Mouse (Mus musculus): ENCODE results near the gene Ostf1. TPM values are rescaled to one million over a fixed set of nuclear protein-coding genes. Genes with fewer than 3 reads are reported as not detected.

Gene Ostf1
- polyA plus RNA-seq, 1 experiment: 119 TPM

DNA sequence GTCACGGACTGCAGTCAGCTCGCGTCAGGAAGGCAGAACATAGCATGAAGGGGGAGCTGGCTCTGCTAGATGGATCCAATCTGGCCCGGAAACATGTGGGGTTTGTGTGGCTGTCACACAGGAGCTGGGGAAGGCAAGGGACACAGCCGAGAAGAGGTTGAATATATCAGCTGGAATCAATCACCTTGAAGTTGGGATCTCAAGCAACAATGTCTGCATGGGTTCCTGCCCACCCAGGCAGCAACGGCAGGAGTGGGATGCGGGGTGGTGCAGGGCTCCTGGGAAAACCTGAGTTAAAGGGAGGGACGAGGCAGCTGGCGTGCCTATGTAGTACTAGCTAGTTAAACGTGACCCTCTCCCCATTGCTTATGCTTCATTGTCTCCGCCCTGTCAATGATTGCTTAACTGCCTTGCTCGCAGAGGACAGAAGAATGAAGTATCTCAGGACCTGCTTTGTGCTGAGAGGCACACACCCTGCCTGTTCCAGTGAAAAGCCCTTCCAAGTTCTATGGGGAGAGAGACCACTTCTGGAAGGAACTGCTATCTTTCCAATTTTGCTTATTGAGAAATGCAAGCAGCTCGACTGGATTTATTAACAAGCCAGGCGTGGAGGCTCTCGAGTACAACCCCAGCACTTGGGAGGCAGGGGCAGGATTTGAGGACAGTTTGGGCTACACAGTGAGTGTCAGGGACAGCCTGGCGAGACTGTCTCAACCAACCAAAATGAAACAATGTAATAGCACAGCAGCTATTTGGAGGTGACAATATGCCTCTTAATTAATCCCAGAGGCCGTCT, 53.2 kb downstream of the Ostf1 start:
- Histone ChIP-seq H3K4me3 (no peak overlapping the region), H3K4me2 (ENCODE audit: low read depth) (no peak overlapping the region), H3K27me3 (ENCODE audit: control insufficient read depth, insufficient read depth, insufficient read length) (no peaks in the 10 kb centered on the region), H3K79me2 (ENCODE audit: control insufficient read depth, insufficient read depth) (no peaks in the 10 kb centered on the region), H3ac (ENCODE audit: control insufficient read depth, insufficient read length) (no peak overlapping the region), H3K36me3 (ENCODE audit: control insufficient read depth, insufficient read depth) (peaks cover 9% of the 10 kb centered on the region)
- TF ChIP-seq CEBPB (IDR thresholded peaks at IDR 0.05; ENCODE audit: insufficient read depth, poor library complexity, severe bottlenecking) (no peak), POLR2AphosphoS2 (IDR thresholded peaks at IDR 0.05; ENCODE audit: insufficient read length, low read depth) (no peak), SRF (IDR thresholded peaks at IDR 0.05; ENCODE audit: control insufficient read depth, insufficient read length, low read depth) (no peak), TCF12 (IDR thresholded peaks at IDR 0.05; ENCODE audit: insufficient read depth, poor library complexity, severe bottlenecking) (no peak), E2F4 (IDR thresholded peaks at IDR 0.05; ENCODE audit: insufficient read depth) (no peak), MAX (IDR thresholded peaks at IDR 0.05; ENCODE audit: low read depth) (no peak), POLR2A (IDR thresholded peaks at IDR 0.05; ENCODE audit: insufficient read length, low read depth) (no peak), MYOD1 (IDR thresholded peaks at IDR 0.05; ENCODE audit: control insufficient read depth in 1 of 3, insufficient read length in 2 of 3, low read depth in 2 of 3) (no peak), TCF3 (IDR thresholded peaks at IDR 0.05; ENCODE audit: insufficient read length, low read depth) (no peak)

DNA sequence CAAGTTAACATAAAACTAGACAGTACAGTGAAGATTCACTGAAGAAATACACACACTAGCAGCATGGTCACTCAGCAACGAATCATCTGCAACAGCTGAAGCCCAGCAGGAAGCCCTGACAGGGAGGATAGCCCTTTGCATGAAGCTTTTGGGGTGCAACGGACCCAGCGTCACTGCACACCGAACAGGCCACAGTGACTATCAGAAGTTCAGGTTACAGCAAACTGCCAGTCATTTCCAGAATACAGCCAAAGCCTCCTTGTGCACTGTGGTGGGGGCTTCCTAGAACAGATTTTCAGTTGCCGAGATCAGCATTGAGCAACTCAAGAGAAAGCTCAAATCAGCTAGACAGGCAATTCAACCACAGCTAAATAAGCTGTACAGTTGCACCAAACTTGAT, 54.3 kb downstream of the Ostf1 start:
- H3ac ChIP-seq (ENCODE audit: control insufficient read depth, insufficient read length): no peak overlapping the region
- no peak overlapping the region for H3K4me2 ChIP-seq (ENCODE audit: low read depth)
- no peaks in the 10 kb centered on the region for H3K79me2 ChIP-seq (ENCODE audit: control insufficient read depth, insufficient read depth)
- no peak for TF ChIP-seq MYOD1 (IDR thresholded peaks at IDR 0.05; ENCODE audit: control insufficient read depth in 1 of 3, insufficient read length in 2 of 3, low read depth in 2 of 3)
- peak in 1 of 3 experiments; percentile 46 for TF ChIP-seq MYOG (IDR thresholded peaks at IDR 0.05; ENCODE audit: control insufficient read depth in 1 of 3, insufficient read depth in 1 of 3, insufficient read length in 2 of 3, low read depth in 2 of 3)
- no peak for TF ChIP-seq TCF3 (IDR thresholded peaks at IDR 0.05; ENCODE audit: insufficient read length, low read depth)
- peak; percentile 47 for TF ChIP-seq POLR2AphosphoS2 (IDR thresholded peaks at IDR 0.05; ENCODE audit: insufficient read length, low read depth)
- TF ChIP-seq CEBPB (IDR thresholded peaks at IDR 0.05; ENCODE audit: insufficient read depth, poor library complexity, severe bottlenecking): no peak
- peaks cover 9% of the 10 kb centered on the region for H3K36me3 ChIP-seq (ENCODE audit: control insufficient read depth, insufficient read depth)
- H3K4me3 ChIP-seq: no peak overlapping the region
- H3K27me3 ChIP-seq (ENCODE audit: control insufficient read depth, insufficient read depth, insufficient read length): no peaks in the 10 kb centered on the region

DNA sequence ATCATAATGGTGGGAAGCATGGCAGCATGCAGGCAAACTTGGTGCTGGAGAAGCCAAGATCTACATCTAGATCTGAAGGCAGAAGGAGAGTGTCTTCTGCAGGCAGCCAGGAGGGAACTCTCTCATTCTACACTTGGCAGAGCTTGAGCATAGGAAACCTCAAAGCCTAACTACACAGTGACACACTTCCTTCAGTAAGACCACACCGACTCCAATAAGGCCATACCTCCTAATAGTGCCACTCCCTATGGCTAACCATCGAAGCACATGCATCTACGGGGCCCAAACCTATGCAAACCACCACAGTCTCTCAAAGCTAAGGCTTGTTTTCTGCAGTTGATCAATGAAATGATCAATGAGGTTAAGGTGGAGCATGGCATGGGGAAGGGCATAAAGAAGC, 55.7 kb downstream of the Ostf1 start:
- Histone ChIP-seq H3K36me3 (ENCODE audit: control insufficient read depth, insufficient read depth) (peaks cover 9% of the 10 kb centered on the region), H3K79me2 (ENCODE audit: control insufficient read depth, insufficient read depth) (no peaks in the 10 kb centered on the region), H3K27me3 (ENCODE audit: control insufficient read depth, insufficient read depth, insufficient read length) (no peaks in the 10 kb centered on the region), H3ac (ENCODE audit: control insufficient read depth, insufficient read length) (no peak overlapping the region), H3K4me3 (no peak overlapping the region), H3K4me2 (ENCODE audit: low read depth) (no peak overlapping the region)
- no peak for TF ChIP-seq MAX (IDR thresholded peaks at IDR 0.05; ENCODE audit: low read depth)

DNA sequence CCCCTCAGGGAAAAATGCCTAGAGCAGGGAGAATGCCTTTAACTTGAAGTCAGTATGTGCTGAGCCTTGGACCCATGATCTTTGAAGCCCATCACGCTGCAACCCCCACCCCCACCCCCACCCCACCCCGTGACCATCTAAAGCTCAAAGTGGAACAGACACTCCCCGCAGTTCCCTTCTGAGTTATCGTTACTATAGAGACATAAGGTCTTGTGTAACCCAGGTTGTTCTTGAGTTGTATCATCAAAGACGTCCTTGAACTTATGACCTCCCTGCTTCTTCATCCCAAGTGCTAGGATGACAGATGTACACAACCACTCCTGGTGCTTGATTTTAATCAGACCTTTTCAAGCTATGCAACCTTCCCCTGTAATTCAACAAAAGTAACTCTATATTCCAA, 57.7 kb downstream of the Ostf1 start:
- no peak overlapping the region for H3K4me2 ChIP-seq (ENCODE audit: low read depth)
- TF ChIP-seq SRF (IDR thresholded peaks at IDR 0.05; ENCODE audit: control insufficient read depth, insufficient read length, low read depth) (no peak), POLR2A (IDR thresholded peaks at IDR 0.05; ENCODE audit: insufficient read length, low read depth) (no peak), E2F4 (IDR thresholded peaks at IDR 0.05; ENCODE audit: insufficient read depth) (no peak), MYOG (IDR thresholded peaks at IDR 0.05; ENCODE audit: control insufficient read depth in 1 of 3, insufficient read depth in 1 of 3, insufficient read length in 2 of 3, low read depth in 2 of 3) (no peak), MAX (IDR thresholded peaks at IDR 0.05; ENCODE audit: low read depth) (no peak), MYOD1 (IDR thresholded peaks at IDR 0.05; ENCODE audit: control insufficient read depth in 1 of 3, insufficient read length in 2 of 3, low read depth in 2 of 3) (no peak), CEBPB (IDR thresholded peaks at IDR 0.05; ENCODE audit: insufficient read depth, poor library complexity, severe bottlenecking) (no peak), TCF3 (IDR thresholded peaks at IDR 0.05; ENCODE audit: insufficient read length, low read depth) (no peak), TCF12 (IDR thresholded peaks at IDR 0.05; ENCODE audit: insufficient read depth, poor library complexity, severe bottlenecking) (no peak), REST (IDR thresholded peaks at IDR 0.05; ENCODE audit: insufficient read depth, insufficient read length) (no peak), POLR2AphosphoS2 (IDR thresholded peaks at IDR 0.05; ENCODE audit: insufficient read length, low read depth) (no peak), USF1 (IDR thresholded peaks at IDR 0.05; ENCODE audit: low read depth) (no peak)
- no peak overlapping the region for H3K4me3 ChIP-seq
- no peaks in the 10 kb centered on the region for H3K27me3 ChIP-seq (ENCODE audit: control insufficient read depth, insufficient read depth, insufficient read length)
- no peaks in the 10 kb centered on the region for H3K36me3 ChIP-seq (ENCODE audit: control insufficient read depth, insufficient read depth)
- H3ac ChIP-seq (ENCODE audit: control insufficient read depth, insufficient read length): no peak overlapping the region
- H3K79me2 ChIP-seq (ENCODE audit: control insufficient read depth, insufficient read depth): no peaks in the 10 kb centered on the region

DNA sequence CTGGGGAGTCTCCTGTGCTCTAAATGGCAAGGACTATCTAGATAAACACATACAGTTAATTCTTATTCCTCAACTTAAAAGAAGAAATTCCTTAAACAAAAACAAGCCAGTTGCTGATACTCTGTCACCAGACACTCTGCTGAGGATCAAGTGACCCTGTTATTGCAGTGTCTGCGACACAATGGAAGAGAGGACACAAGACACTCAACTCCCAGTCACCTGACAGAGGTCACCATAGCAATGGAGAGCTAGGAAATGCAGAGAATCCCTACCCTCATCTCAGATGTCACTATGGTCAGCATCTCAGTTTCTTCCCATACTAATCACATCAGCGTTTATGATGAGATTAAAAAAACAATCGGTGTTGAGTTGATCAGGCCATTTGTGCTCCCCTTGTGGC, 58.2 kb downstream of the Ostf1 start:
- Histone ChIP-seq H3K27me3 (ENCODE audit: control insufficient read depth, insufficient read depth, insufficient read length) (no peaks in the 10 kb centered on the region), H3ac (ENCODE audit: control insufficient read depth, insufficient read length) (no peak overlapping the region)
- TF ChIP-seq MYOD1 (IDR thresholded peaks at IDR 0.05; ENCODE audit: control insufficient read depth in 1 of 3, insufficient read length in 2 of 3, low read depth in 2 of 3): no peak
- no peak for TF ChIP-seq TCF12 (IDR thresholded peaks at IDR 0.05; ENCODE audit: insufficient read depth, poor library complexity, severe bottlenecking)

More for the DNA sequence above, 58.2 kb downstream of the Ostf1 start:
- H3K4me2 ChIP-seq (ENCODE audit: low read depth): no peak overlapping the region
- H3K4me3 ChIP-seq: no peak overlapping the region
- H3K79me2 ChIP-seq (ENCODE audit: control insufficient read depth, insufficient read depth): no peaks in the 10 kb centered on the region
- H3K36me3 ChIP-seq (ENCODE audit: control insufficient read depth, insufficient read depth): no peaks in the 10 kb centered on the region
